Mouse (Mus musculus): ENCODE results near the gene Plac1.

GRCm38 (mm10) chrX:53058459-53059280, 181.2 kb downstream of the Plac1 start:
- no peak for TF ChIP-seq CTCF (IDR thresholded peaks at IDR 0.05; ENCODE audit: control insufficient read depth, insufficient read depth, insufficient replicate concordance, low read depth, low read length)
- no peak for TF ChIP-seq POLR2A (IDR thresholded peaks at IDR 0.05; ENCODE audit: control insufficient read depth, low read depth, low read length)
